Mouse (Mus musculus): ENCODE measurements around the gene Ccdc28b. TPM values are rescaled to one million over a fixed set of nuclear protein-coding genes. Genes with fewer than 3 reads are reported as not detected.
A peak's percentile ranks its signal among the peaks of the same experiment; 100 is the strongest.

The Ccdc28b gene
- total and polyA plus RNA-seq, 3 experiments: 18.3 to 29.1 TPM; not detected in 1

- Histone ChIP-seq H3K36me3 (ENCODE audit: control insufficient read depth in 1 of 2, insufficient read depth in 2 of 2, low read length in 2 of 2) (peaks cover 5 to 11% of the 10 kb centered on the region in 2 experiments; a peak in 3 of 4 replicates), H3K79me2 (ENCODE audit: control insufficient read depth, insufficient read depth, low read length, poor library complexity) (peaks cover 20% of the 10 kb centered on the region), H3K9ac (ENCODE audit: control insufficient read depth, low read depth, low read length, poor library complexity, severe bottlenecking) (peak overlapping the region; percentile 66), H3K4me3 (ENCODE audit: control insufficient read depth in 1 of 2, insufficient read depth in 1 of 2, low read depth in 2 of 2, low read length in 2 of 2) (peak overlapping the region; percentile 40 to 49), H3K27me3 (ENCODE audit: control insufficient read depth in 1 of 2, insufficient read depth in 2 of 2, low read length in 2 of 2) (no peaks in the 10 kb centered on the region), H3K9me3 (replicated peaks; ENCODE audit: insufficient read depth, low read length) (no peaks in the 10 kb centered on the region), H3K27ac (ENCODE audit: control insufficient read depth, low read depth, low read length) (peak overlapping the region; percentile 21; the same call in 1 of the 2 replicates), H3K4me1 (ENCODE audit: control insufficient read depth in 1 of 2, insufficient read depth in 2 of 2, low read length in 2 of 2) (peaks cover 0 to 20% of the 10 kb centered on the region in 2 experiments; a peak in 2 of 4 replicates)
- DNase-seq (ENCODE audit: low read depth, low spot score): peak; percentile 39
- TF ChIP-seq MYB (IDR thresholded peaks at IDR 0.05; ENCODE audit: low read depth, low read length): no peak
- TF ChIP-seq ELF1 (IDR thresholded peaks at IDR 0.05; ENCODE audit: low read depth, low read length): no peak
- TF ChIP-seq ZC3H11A (IDR thresholded peaks at IDR 0.05; ENCODE audit: low read depth, low read length): no peak
These were observed 18.0 kb upstream of the Ccdc28b start for GRCm38 (mm10) chr4:129641756-129642155.

GRCm38 (mm10) chr4:129640638-129641467, 17.1 kb upstream of the Ccdc28b start, which contains the start of gene Txlna:
Gene Txlna, minus strand, starts transcription at chr4:129641065.
- no peaks in the 10 kb centered on the region for H3K9me3 ChIP-seq (replicated peaks; ENCODE audit: insufficient read depth, low read length)
- H3K4me1 ChIP-seq (ENCODE audit: control insufficient read depth in 1 of 2, insufficient read depth in 2 of 2, low read length in 2 of 2): peaks cover 0 to 20% of the 10 kb centered on the region in 2 experiments; a peak in 2 of 4 replicates
- H3K27ac ChIP-seq (ENCODE audit: control insufficient read depth, low read depth, low read length): peak within 1 kb of the TSS; percentile 97
- H3K27me3 ChIP-seq (ENCODE audit: control insufficient read depth in 1 of 2, insufficient read depth in 2 of 2, low read length in 2 of 2): no peaks in the 10 kb centered on the region
- peaks cover 6 to 11% of the 10 kb centered on the region in 2 experiments; a peak in 3 of 4 replicates for H3K36me3 ChIP-seq (ENCODE audit: control insufficient read depth in 1 of 2, insufficient read depth in 2 of 2, low read length in 2 of 2)
- H3K9ac ChIP-seq (ENCODE audit: control insufficient read depth, low read depth, low read length, poor library complexity, severe bottlenecking): peak within 1 kb of the TSS; percentile 98
- H3K4me3 ChIP-seq (ENCODE audit: control insufficient read depth in 1 of 2, insufficient read depth in 1 of 2, low read depth in 2 of 2, low read length in 2 of 2): peak within 1 kb of the TSS; percentile 73 to 91
- peak; percentile 99 for DNase-seq (ENCODE audit: low read depth, low spot score)
- peaks cover 20% of the 10 kb centered on the region for H3K79me2 ChIP-seq (ENCODE audit: control insufficient read depth, insufficient read depth, low read length, poor library complexity)
- TF ChIP-seq BHLHE40 (IDR thresholded peaks at IDR 0.05; ENCODE audit: borderline replicate concordance, low read depth, low read length) (0 out of 2 replicates have a peak, but pooled peaks have one; percentile 33), UBTF (IDR thresholded peaks at IDR 0.05; ENCODE audit: borderline replicate concordance, insufficient read depth, low read depth, low read length) (no peak), GABPA (IDR thresholded peaks at IDR 0.05; ENCODE audit: low read depth, low read length) (no peak), ZC3H11A (IDR thresholded peaks at IDR 0.05; ENCODE audit: low read depth, low read length) (no peak), MAZ (IDR thresholded peaks at IDR 0.05; ENCODE audit: low read depth, low read length) (peak; percentile 75; the same call in 1 of the 2 replicates), ZNF384 (IDR thresholded peaks at IDR 0.05; ENCODE audit: low read depth, low read length) (peak; percentile 99), ELF1 (IDR thresholded peaks at IDR 0.05; ENCODE audit: low read depth, low read length) (peak; percentile 69), KAT2A (conservative IDR thresholded peaks at IDR 0.05; ENCODE audit: low read depth, low read length) (peak; percentile 87), SMC3 (IDR thresholded peaks at IDR 0.05; ENCODE audit: low read depth, low read length) (no peak), TAL1 (IDR thresholded peaks at IDR 0.05; ENCODE audit: low read length) (no peak), SIN3A (IDR thresholded peaks at IDR 0.05; ENCODE audit: low read length) (peak; percentile 68), MXI1 (IDR thresholded peaks at IDR 0.05; ENCODE audit: low read depth, low read length) (peak; percentile 81), MAFK (IDR thresholded peaks at IDR 0.05; ENCODE audit: borderline replicate concordance, low read depth, low read length) (no peak), GATA1 (IDR thresholded peaks at IDR 0.05; ENCODE audit: low read depth, low read length) (no peak), MEF2A (IDR thresholded peaks at IDR 0.05; ENCODE audit: extremely low read depth, insufficient replicate concordance, low read depth, low read length, poor library complexity, severe bottlenecking) (0 out of 2 replicates have a peak, but pooled peaks have one; percentile 37), RCOR1 (IDR thresholded peaks at IDR 0.05; ENCODE audit: low read depth, low read length) (no peak), MAX (IDR thresholded peaks at IDR 0.05; ENCODE audit: low read length) (peak; percentile 90), USF1 (IDR thresholded peaks at IDR 0.05; ENCODE audit: low read depth, low read length) (peak; percentile 90), CHD1 (IDR thresholded peaks at IDR 0.05; ENCODE audit: low read depth, low read length) (no peak), ZKSCAN1 (IDR thresholded peaks at IDR 0.05; ENCODE audit: low read depth, low read length) (no peak; the same call in 1 of the 2 replicates), JUND (IDR thresholded peaks at IDR 0.05; ENCODE audit: low read depth, low read length) (no peak), POLR2A (IDR thresholded peaks at IDR 0.05; ENCODE audit: control insufficient read depth in 1 of 2, insufficient read depth in 1 of 2, low read depth in 1 of 2, low read length in 2 of 2, poor library complexity in 1 of 2) (peak; percentile 92 to 95), ETS1 (IDR thresholded peaks at IDR 0.05; ENCODE audit: low read depth, low read length) (no peak), TCF12 (IDR thresholded peaks at IDR 0.05; ENCODE audit: low read depth, low read length) (no peak; the same call in none of the 2 replicates), POLR2AphosphoS2 (IDR thresholded peaks at IDR 0.05; ENCODE audit: low read length) (no peak; the same call in 1 of the 2 replicates), HCFC1 (IDR thresholded peaks at IDR 0.05; ENCODE audit: low read depth, low read length) (peak; percentile 96), E2F4 (IDR thresholded peaks at IDR 0.05; ENCODE audit: borderline replicate concordance, low read depth, low read length) (peak; percentile 70; the same call in 1 of the 2 replicates), CTCF (IDR thresholded peaks at IDR 0.05 in 2 of 3, conservative IDR thresholded peaks at IDR 0.05 in 1 of 3; ENCODE audit: control insufficient read depth in 1 of 3, insufficient read depth in 1 of 3, low read depth in 2 of 3, low read length in 3 of 3, poor library complexity in 1 of 3, severe bottlenecking in 1 of 3) (peak in 1 of 3 experiments; percentile 20; a peak in 1 of 6 replicates)

Measured in MEL (cell line).